ENCODE assay signal across 8 mouse cellular contexts in the genomic region with DNA sequence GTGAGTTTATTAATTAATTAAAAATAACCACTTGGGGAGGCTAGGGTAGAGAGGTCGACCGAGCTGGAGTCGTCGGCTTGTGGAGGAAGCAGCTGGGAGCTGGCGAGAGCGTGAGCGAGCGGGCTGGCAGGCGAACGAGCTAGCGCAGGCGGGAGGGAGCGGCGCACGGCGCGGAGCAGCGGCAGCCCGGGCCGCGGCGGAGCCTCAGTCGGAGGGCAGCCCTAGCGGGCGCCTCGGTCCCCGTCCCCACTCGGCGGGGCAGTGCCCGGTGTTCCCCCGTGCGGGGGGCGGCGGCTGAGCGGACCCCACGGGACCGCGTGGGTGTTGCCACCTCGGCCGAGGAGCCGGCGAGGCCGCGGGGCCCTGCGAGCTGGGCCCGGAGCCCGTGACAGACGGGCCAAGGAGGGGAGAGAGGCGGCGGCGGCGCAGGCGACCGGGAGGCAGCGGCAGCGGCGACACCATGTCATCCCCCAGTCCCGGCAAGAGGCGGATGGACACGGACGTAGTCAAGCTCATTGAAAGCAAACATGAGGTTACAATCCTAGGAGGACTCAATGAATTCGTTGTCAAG.
DNase-seq lines count a peak whose midpoint lies in the region; ATAC-seq and TF ChIP-seq lines count a peak whose summit lies in the region.
"Not testable (repeated sequence)": the region's sequence is repeated elsewhere in the genome, so short reads cannot be mapped to it uniquely, and the experiment has no call there.

No protein-coding gene starts in this region.

- not testable (repeated sequence) for TF ChIP-seq CTCF in kidney, postnatal 0 days (IDR thresholded peaks at IDR 0.05; ENCODE audit: low read depth)

- H3K36me3 ChIP-seq in forebrain, embryonic 14.5 days (ENCODE audit: control insufficient read depth, insufficient read depth, low read length); kidney, postnatal 0 days (ENCODE audit: insufficient read depth, low read length); limb, embryonic 12.5 days; midbrain, embryonic 10.5 days: not testable (repeated sequence)

- WGBS in forebrain, embryonic 14.5 days, result under 1% methylated on average over 41 of the region's 62 CpGs
- WGBS in kidney, postnatal 0 days, result under 1% methylated on average over 44 of the region's 62 CpGs
- 1% methylated on average over 57 of the region's 62 CpGs for WGBS in limb, embryonic 12.5 days
- under 1% methylated on average over 30 of the region's 62 CpGs for WGBS in midbrain, embryonic 10.5 days

- intact Hi-C loops in heart, postnatal 10 days (cut with DNase I), result loop anchor here (5.0 kb wide), 1 partner anchor 36 kb away; no protein-coding TSS in a partner anchor

- H3K27me3 ChIP-seq in forebrain, embryonic 14.5 days (replicated peaks; ENCODE audit: control insufficient read depth, insufficient read depth, low read length); kidney, postnatal 0 days (ENCODE audit: insufficient read depth, low read length); limb, embryonic 12.5 days: not testable (repeated sequence)
- H3K27me3 ChIP-seq in midbrain, embryonic 10.5 days (ENCODE audit: low read depth, poor library complexity, severe bottlenecking), result peaks cover 12% of the 10 kb centered on the region; the same call in 1 of the 2 replicates

- H3K4me1 ChIP-seq in forebrain, embryonic 14.5 days (ENCODE audit: control insufficient read depth, insufficient read depth, low read length); kidney, postnatal 0 days (replicated peaks; ENCODE audit: insufficient read depth, low read length); limb, embryonic 12.5 days (replicated peaks); midbrain, embryonic 10.5 days: not testable (repeated sequence)

- not testable (repeated sequence) for H3K9me3 ChIP-seq in forebrain, embryonic 14.5 days (replicated peaks; ENCODE audit: control insufficient read depth, low read length); kidney, postnatal 0 days (replicated peaks; ENCODE audit: low read length); limb, embryonic 12.5 days; midbrain, embryonic 10.5 days (replicated peaks)

- H3K27ac ChIP-seq in forebrain, embryonic 14.5 days (ENCODE audit: low read depth, low read length); kidney, postnatal 0 days; limb, embryonic 12.5 days: not testable (repeated sequence)
- H3K27ac ChIP-seq in midbrain, embryonic 10.5 days (replicated peaks), result peak overlapping the region; percentile 79

- H3K4me3 ChIP-seq in forebrain, embryonic 14.5 days (ENCODE audit: low read depth, low read length), result peak overlapping the region; percentile 39
- H3K4me3 ChIP-seq in kidney, postnatal 0 days (replicated peaks; ENCODE audit: low read depth, low read length), result peak overlapping the region; percentile 40
- peak overlapping the region; percentile 48 for H3K4me3 ChIP-seq in limb, embryonic 12.5 days (replicated peaks)
- H3K4me3 ChIP-seq in midbrain, embryonic 10.5 days, result peak overlapping the region; percentile 58

- peak overlapping the region; percentile 46 for H3K4me2 ChIP-seq in forebrain, embryonic 14.5 days (ENCODE audit: low read length)
- peak overlapping the region; percentile 62 for H3K4me2 ChIP-seq in kidney, postnatal 0 days (ENCODE audit: low read length)
- H3K4me2 ChIP-seq in limb, embryonic 12.5 days, result peak overlapping the region; percentile 64

- H3K9ac ChIP-seq in forebrain, embryonic 14.5 days (ENCODE audit: low read length), result peak overlapping the region; percentile 63
- peak overlapping the region; percentile 51; the same call in 1 of the 2 replicates for H3K9ac ChIP-seq in kidney, postnatal 0 days (ENCODE audit: low read depth, low read length)
- peak overlapping the region; percentile 67 for H3K9ac ChIP-seq in limb, embryonic 12.5 days (replicated peaks)

- DNase-seq in CD4-positive helper T cell, adult 2 months (ENCODE audit: low read depth, low spot score), result peak; percentile 7
- DNase-seq in cerebellum, adult 9-10 months, result peak; percentile 60
- peak; percentile 70 for DNase-seq in forebrain, embryonic 14.5 days (ENCODE audit: low spot score)
- DNase-seq in heart, postnatal 10 days, result peak; percentile 34 to 39
- peak; percentile 15 for DNase-seq in kidney, postnatal 0 days (ENCODE audit: low spot score)
- DNase-seq in midbrain, embryonic 10.5 days (ENCODE audit: low spot score), result peak; percentile 57
- peak; percentile 3 to 20 for DNase-seq in right cerebral cortex, postnatal 36 days (ENCODE audit: low spot score in 2 of 2)

- peak; percentile 97 for ATAC-seq in forebrain, embryonic 14.5 days
- peak; percentile 69 for ATAC-seq in kidney, postnatal 0 days (replicated peaks; ENCODE audit: low FRiP score, low read depth)
- ATAC-seq in limb, embryonic 12.5 days (ENCODE audit: insufficient number of reproducible peaks, insufficient read depth, low FRiP score, low TSS enrichment, low read depth), result peak; percentile 86

Comparison
In these comparisons a context has a peak if more than half of its experiments do, and no peak if none do; other contexts are left out.
1. DNase-seq: peak in every context shown above with its lines; median percentile 70 in forebrain, embryonic 14.5 days; 60 in cerebellum, adult 9-10 months; 57 in midbrain, embryonic 10.5 days; 36 in heart, postnatal 10 days; 15 in kidney, postnatal 0 days; 12 in right cerebral cortex, postnatal 36 days; 7 in CD4-positive helper T cell, adult 2 months.